Mouse (Mus musculus) thymus, postnatal 10 days (tissue): ENCODE results near the gene Tead3.
A peak's percentile ranks its signal among the peaks of the same experiment; 100 is the strongest.
"Not testable (repeated sequence)": the region's sequence is repeated elsewhere in the genome, so short reads cannot be mapped to it uniquely, and the experiment has no call there.

Experiments used
- DNase-seq, 2 experiments: peaks; one replicate each; pipeline ENCODE4 v3.0.0; 2021; ENCODE audit warnings: low spot score in 2 of 2

Gene Tead3

GRCm38 (mm10) chr17:28331241-28332112, 19.1 kb downstream of the Tead3 start:
- no peak for DNase-seq

- not testable (repeated sequence) for DNase-seq
These were observed 20.0 kb downstream of the Tead3 start for GRCm38 (mm10) chr17:28330590-28330989.

- no peak for DNase-seq
These were observed 20.4 kb downstream of the Tead3 start for GRCm38 (mm10) chr17:28330232-28330546.

GRCm38 (mm10) chr17:28329503-28330231, 20.9 kb downstream of the Tead3 start:
- no peak for DNase-seq

GRCm38 (mm10) chr17:28328946-28329345, 21.7 kb downstream of the Tead3 start:
- DNase-seq: no peak

GRCm38 (mm10) chr17:28328366-28328928, 22.2 kb downstream of the Tead3 start, which contains the start of gene Rpl10a:
TSS of gene Rpl10a (plus strand) at chr17:28328471.
- DNase-seq: peak; percentile 95 to 99

GRCm38 (mm10) chr17:28327673-28328325, 22.8 kb downstream of the Tead3 start:
- no peak for DNase-seq

GRCm38 (mm10) chr17:28326951-28327350, 23.7 kb downstream of the Tead3 start:
- DNase-seq: no peak

GRCm38 (mm10) chr17:28325751-28326150, 24.9 kb downstream of the Tead3 start:
- DNase-seq: no peak

- not testable (repeated sequence) for DNase-seq
These were observed 26.2 kb downstream of the Tead3 start for GRCm38 (mm10) chr17:28324416-28324815.

- DNase-seq: no peak
These were observed 26.8 kb downstream of the Tead3 start for GRCm38 (mm10) chr17:28323786-28324185.

- DNase-seq: no peak
These were observed 28.9 kb downstream of the Tead3 start for GRCm38 (mm10) chr17:28321700-28322099.

GRCm38 (mm10) chr17:28317725-28318124, 32.9 kb downstream of the Tead3 start:
- no peak for DNase-seq

- no peak for DNase-seq
These were observed 33.5 kb downstream of the Tead3 start for GRCm38 (mm10) chr17:28317091-28317490.

GRCm38 (mm10) chr17:28316476-28316875, 34.1 kb downstream of the Tead3 start:
- no peak for DNase-seq

GRCm38 (mm10) chr17:28315611-28316160, 34.9 kb downstream of the Tead3 start:
- DNase-seq: no peak

- DNase-seq: no peak
These were observed 36.8 kb downstream of the Tead3 start for GRCm38 (mm10) chr17:28313880-28314225.

GRCm38 (mm10) chr17:28313212-28313879, 37.3 kb downstream of the Tead3 start, which contains the start of gene Fance:
TSS of gene Fance (plus strand) at chr17:28313519.
- peak; percentile 94 to 95 for DNase-seq

- DNase-seq: peak in 1 of 2 experiments; percentile 31
These were observed 38.1 kb downstream of the Tead3 start for GRCm38 (mm10) chr17:28312232-28313211.
